Mouse (Mus musculus) forebrain, embryonic 10.5 days (tissue): Measurements from ENCODE around the gene Ints12. TPM values are rescaled to one million over a fixed set of nuclear protein-coding genes. Genes with fewer than 3 reads are reported as not detected.

Experiments used
- DNase-seq: peaks from one replicate; pipeline ENCODE4 v3.0.0-alpha.2; 2017; ENCODE audit warnings: low spot score; ENCODE audit errors: extremely low spot score
- H3K27ac ChIP-seq: fragments of 300-500 bp; sonication (generic); 2 replicates; pipeline ENCODE4 v1.5.1; 2016; ENCODE audit warnings: mild to moderate bottlenecking
- H3K27me3 ChIP-seq: fragments of 300-500 bp; sonication (generic); 2 replicates; pipeline ENCODE4 v1.6.1; 2016; ENCODE audit warnings: mild to moderate bottlenecking; ENCODE audit not compliant: poor library complexity, severe bottlenecking
- H3K36me3 ChIP-seq: fragments of 300-500 bp; sonication (generic); replicated peaks from 2 replicates; pipeline ENCODE4 v1.6.1; 2016; ENCODE audit warnings: mild to moderate bottlenecking, moderate library complexity
- H3K4me1 ChIP-seq: fragments of 300-500 bp; sonication (generic); 2 replicates; pipeline ENCODE4 v1.6.1; 2016
- H3K4me3 ChIP-seq: fragments of 300-500 bp; sonication (generic); 2 replicates; pipeline ENCODE4 v1.5.1; 2016; ENCODE audit warnings: mild to moderate bottlenecking, moderate library complexity
- H3K9me3 ChIP-seq: fragments of 300-500 bp; sonication (generic); 2 replicates; pipeline ENCODE4 v1.6.1; 2016; ENCODE audit warnings: mild to moderate bottlenecking, moderate library complexity
- WGBS: fragments of 180-500 bp; shearing (Covaris S2); methylation state at CpG from one replicate; pipeline ENCODE4 v1.1.7; 2016; 5-methylcytosine and 5-hydroxymethylcytosine counted together
- polyA plus RNA-seq: library from polyadenylated mRNA; unstranded; fragments of >200 nt; fragmentation: Nextera tagmentation; extraction: Ambion mirVana; gene quantifications from 2 replicates; pipeline ENCODE4 v1.2.1, GENCODE M21; 2016

The Ints12 gene
- polyA plus RNA-seq: 23.7 and 24.5 TPM in 2 replicates

DNA sequence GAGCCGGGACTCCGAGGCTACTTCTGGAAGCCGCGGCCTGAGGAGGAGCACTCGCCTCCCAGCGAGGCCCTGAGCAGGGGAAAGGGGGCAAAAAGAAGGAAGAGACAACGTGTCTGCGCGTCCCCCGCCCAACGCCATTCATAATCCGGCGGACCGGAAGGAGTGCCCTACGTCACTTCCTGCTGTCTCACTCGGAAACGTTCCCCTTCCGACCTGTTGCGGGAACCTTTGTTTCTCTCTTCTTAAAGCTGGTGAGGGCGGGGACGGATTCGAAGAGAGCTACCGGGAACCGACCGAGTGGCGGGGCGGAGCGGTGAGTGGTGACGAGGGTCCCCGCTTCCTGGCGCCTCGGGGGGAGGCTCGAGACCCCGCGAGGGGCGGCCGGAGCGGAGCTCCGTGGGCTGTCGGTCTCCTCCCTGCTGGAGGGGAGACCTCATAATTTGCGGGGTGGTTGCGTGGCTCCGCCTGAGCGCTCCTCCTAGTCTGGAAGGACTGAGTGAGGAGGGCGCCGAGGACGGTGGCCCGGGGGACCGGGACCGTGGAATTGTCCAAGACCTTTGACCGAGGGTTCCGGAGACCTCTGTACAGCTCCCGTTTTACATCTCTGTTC is at the start of gene Ints12, which contains the start of gene Gstcd:
Gene Ints12, plus strand, starts transcription at position 177 of the 610 bp plus-strand sequence.
Gene Gstcd, minus strand, starts transcription at position 370 of the 610 bp plus-strand sequence.
- H3K27ac ChIP-seq: peak within 1 kb of the TSS; percentile 99
- H3K4me1 ChIP-seq: peaks cover 35% of the 10 kb centered on the region
- peaks cover 9% of the 10 kb centered on the region for H3K36me3 ChIP-seq
- H3K27me3 ChIP-seq: no peaks in the 10 kb centered on the region
- peak within 1 kb of the TSS; percentile 87 for H3K4me3 ChIP-seq
- under 1% methylated on average over 53 of the region's 53 CpGs for WGBS
- peak; percentile 96 for DNase-seq
- no peaks in the 10 kb centered on the region for H3K9me3 ChIP-seq

DNA sequence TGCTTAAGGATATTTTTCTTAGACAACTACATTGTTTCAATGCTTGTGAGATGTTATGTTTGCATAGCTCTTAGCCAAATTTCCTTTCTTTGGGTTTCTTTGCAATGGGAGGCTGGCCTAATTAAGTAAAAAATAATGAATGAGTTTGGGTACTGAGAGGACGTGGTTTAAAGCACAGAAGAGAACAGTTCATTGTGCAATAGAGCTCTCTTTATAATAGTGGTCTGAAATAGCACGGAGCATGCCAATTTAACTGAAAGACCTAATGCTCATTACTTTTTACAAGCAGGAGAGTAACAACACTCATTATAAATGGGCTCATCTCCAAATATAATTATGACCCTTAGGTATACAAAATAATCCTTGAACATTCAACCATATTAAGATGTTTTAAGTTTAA is 39.6 kb upstream of the Ints12 start:
- H3K4me3 ChIP-seq: no peak overlapping the region
- H3K4me1 ChIP-seq: no peaks in the 10 kb centered on the region; the same call in 1 of the 2 replicates
- H3K36me3 ChIP-seq: peaks cover 29% of the 10 kb centered on the region
- 55% methylated on average over 2 of the region's 2 CpGs for WGBS
- no peak for DNase-seq
- no peak overlapping the region for H3K27ac ChIP-seq
- no peaks in the 10 kb centered on the region for H3K9me3 ChIP-seq
- no peaks in the 10 kb centered on the region for H3K27me3 ChIP-seq

DNA sequence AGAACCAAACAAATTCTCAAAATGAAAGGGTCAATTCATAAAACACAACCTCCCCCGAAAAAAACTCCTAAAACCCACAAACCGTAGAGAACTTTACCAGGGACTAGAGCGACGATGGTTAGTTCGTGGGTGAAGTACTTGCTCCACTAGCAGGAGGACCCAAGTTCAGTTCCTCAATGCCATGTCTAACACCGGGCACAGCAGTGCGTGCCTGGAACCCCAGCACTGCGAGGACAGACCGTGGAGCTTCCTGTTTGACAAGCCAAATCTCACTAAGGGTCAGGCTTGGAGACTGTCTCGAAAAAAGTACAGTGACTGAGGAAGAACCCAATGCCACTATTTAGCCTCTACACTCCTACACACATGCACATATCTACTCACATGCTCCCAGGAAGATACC is 16.1 kb upstream of the Ints12 start:
- H3K4me3 ChIP-seq: no peak overlapping the region
- H3K36me3 ChIP-seq: peaks cover 75% of the 10 kb centered on the region
- DNase-seq: no peak
- 0 out of 2 replicates have a peak, but pooled peaks cover 4% of the 10 kb centered on the region for H3K4me1 ChIP-seq
- no peak overlapping the region for H3K27ac ChIP-seq
- H3K9me3 ChIP-seq: no peaks in the 10 kb centered on the region
- WGBS: 94% methylated on average over 10 of the region's 10 CpGs
- H3K27me3 ChIP-seq: no peaks in the 10 kb centered on the region

DNA sequence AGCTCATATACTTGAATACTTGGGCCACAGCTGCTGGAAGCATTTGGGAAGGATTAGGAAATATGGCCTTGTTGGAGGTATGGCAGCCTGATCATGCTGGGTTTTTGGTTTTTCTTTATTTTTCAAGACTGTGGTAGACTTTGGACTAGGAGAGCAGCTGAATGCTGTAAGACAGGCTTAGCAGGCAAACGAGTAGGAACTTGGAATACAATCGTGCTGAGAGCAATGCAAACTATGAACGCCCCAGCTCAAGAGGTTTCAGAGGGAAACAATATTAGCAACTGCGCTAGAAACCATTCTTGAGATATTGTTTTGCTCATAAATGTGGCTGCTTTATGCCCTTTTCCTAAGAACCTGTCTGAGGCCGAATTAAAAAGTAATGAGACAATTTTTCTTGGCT is 8.9 kb upstream of the Ints12 start:
- H3K36me3 ChIP-seq: peaks cover 76% of the 10 kb centered on the region
- whole genome bisulfite sequencing: 91% methylated on average over 5 of the region's 5 CpGs
- no peak overlapping the region for H3K4me3 ChIP-seq
- no peaks in the 10 kb centered on the region for H3K9me3 ChIP-seq
- DNase-seq: no peak
- no peak overlapping the region for H3K27ac ChIP-seq
- no peaks in the 10 kb centered on the region for H3K4me1 ChIP-seq
- H3K27me3 ChIP-seq: no peaks in the 10 kb centered on the region

DNA sequence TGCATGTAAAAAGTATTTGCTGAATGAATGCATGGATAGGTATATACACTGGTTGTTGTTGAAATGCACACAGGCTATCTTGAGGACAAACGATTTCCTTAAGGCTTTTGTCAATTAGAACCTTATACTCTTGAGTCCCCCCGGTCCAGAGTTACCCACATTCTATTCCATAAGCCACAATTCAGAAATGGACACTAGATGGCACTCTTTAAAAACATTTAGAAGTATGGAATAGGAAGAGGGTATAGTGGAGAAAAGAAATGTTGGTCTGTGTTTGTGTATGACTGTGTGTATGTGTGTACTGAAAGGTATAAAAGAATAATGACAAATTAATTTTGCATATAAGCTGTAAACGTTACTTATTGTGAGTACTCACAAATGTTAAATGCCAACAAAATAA is 5.8 kb upstream of the Ints12 start:
- H3K4me1 ChIP-seq: peaks cover 22% of the 10 kb centered on the region
- DNase-seq: no peak
- no peak overlapping the region for H3K4me3 ChIP-seq
- WGBS: 85% methylated on average over 3 of the region's 3 CpGs
- H3K27me3 ChIP-seq: no peaks in the 10 kb centered on the region
- H3K36me3 ChIP-seq: peaks cover 45% of the 10 kb centered on the region
- no peak overlapping the region for H3K27ac ChIP-seq
- H3K9me3 ChIP-seq: no peaks in the 10 kb centered on the region

DNA sequence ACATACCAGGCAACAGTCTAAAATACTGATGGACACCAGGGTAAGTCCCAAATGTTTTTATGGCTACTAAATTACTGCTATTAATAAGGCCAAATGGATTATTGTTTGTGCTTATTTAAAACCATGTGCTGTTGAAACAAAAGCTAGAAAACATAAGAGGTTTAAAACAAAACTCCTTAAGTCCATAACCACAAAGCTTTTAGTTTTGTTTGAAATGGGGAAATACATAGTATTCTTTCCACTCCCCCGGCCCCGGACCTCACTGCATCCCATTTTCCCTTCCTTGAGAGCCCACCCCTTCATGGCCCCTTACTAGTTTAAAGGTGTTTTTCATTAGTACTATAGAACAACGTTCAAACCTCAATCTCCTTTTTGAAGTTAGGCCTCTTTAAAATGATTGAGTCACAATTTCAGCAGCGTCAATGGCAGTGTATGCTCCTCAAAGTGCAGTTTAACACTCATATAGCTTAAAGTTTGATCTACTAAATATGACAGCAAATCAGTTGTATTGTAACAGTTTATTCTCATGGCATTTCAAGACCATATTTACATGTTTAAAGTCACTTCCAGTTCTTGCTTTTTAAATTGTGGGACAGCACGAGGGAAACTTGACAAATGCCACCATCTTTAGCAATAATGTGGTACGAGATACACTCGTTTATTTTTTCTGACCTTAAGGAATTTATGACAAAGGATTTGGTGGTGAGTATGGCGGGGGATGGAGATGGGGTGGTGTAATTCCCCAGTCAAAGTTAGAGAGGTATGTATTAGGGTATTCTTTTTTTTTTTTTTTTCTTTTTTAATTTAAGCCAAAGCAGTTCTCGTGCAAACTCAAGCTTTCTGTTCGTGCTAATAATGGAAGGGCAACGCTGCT is 1.2 kb upstream of the Ints12 start:
- 16% methylated on average over 11 of the region's 11 CpGs for WGBS
- H3K4me3 ChIP-seq: peak overlapping the region; percentile 87
- 0 out of 2 replicates have a peak, but pooled peaks cover 2% of the 10 kb centered on the region for H3K36me3 ChIP-seq
- H3K27me3 ChIP-seq: no peaks in the 10 kb centered on the region
- H3K9me3 ChIP-seq: no peaks in the 10 kb centered on the region
- no peak for DNase-seq
- H3K27ac ChIP-seq: peak overlapping the region; percentile 99
- H3K4me1 ChIP-seq: peaks cover 35% of the 10 kb centered on the region

DNA sequence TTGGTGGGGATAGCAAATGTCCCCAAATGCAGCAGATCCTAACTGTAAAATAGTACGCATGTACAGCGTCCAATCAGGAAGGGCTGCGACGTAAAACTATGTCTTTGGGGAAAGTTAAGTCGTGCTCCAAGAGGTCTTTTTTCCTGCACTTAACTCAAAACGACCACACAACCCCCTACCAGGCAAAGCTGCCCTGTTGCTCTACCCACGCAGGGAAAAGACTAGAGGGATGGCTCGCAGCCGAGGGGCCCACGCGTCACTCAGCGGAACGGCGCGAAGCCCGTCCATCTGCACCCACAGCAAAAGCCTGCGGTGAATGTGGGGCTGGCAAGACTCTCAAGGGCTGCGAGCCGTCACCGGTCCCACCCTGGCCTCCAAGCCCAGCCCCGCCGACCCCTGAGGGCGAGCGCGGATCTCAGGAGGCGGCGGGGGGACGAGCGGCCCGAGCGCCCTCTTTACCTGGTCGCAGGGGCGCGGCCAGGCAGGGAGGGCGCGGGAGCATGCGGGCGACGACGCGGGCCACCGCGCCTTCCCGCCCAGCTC is 448 bp upstream of the Ints12 start:
- DNase-seq: no peak
- H3K27ac ChIP-seq: peak overlapping the region; percentile 99
- no peaks in the 10 kb centered on the region for H3K9me3 ChIP-seq
- peak overlapping the region; percentile 87 for H3K4me3 ChIP-seq
- peaks cover 7% of the 10 kb centered on the region; the same call in 1 of the 2 replicates for H3K36me3 ChIP-seq
- WGBS: 0% methylated on average over 42 of the region's 44 CpGs
- no peaks in the 10 kb centered on the region for H3K27me3 ChIP-seq
- peaks cover 35% of the 10 kb centered on the region for H3K4me1 ChIP-seq

DNA sequence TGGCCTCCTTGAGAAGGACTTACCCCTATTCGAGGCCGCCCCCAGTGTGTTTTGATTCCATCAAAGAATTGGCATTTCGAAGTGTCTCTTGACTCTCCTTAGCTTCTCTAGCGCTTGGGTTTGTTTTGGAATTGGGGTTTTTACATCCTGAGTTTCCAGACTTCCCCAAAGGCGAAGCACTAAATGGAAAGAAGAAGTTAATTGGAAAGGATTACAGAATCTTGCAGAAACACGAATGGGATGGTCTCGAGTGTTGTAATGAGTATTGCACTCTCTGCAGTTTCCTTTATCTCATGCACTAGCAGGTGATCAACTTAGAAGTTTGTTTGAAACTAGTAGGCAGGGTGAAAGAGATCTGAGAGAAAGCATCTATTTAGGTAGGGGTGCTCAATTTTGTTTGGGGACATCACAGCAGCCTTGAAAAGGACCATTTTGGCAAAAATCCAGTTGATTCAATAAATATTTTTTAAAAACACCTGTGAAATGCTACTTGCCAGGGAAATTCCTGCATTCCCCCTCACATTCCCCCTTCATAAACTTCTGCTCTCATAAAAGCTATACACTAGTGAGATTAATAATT is 724 bp downstream of the Ints12 start:
- DNase-seq: no peak
- H3K27ac ChIP-seq: peak overlapping the region; percentile 99
- H3K4me1 ChIP-seq: peaks cover 35% of the 10 kb centered on the region
- no peaks in the 10 kb centered on the region for H3K27me3 ChIP-seq
- H3K9me3 ChIP-seq: no peaks in the 10 kb centered on the region
- WGBS: under 1% methylated on average over 7 of the region's 7 CpGs
- H3K4me3 ChIP-seq: peak overlapping the region; percentile 87
- peaks cover 15% of the 10 kb centered on the region for H3K36me3 ChIP-seq

DNA sequence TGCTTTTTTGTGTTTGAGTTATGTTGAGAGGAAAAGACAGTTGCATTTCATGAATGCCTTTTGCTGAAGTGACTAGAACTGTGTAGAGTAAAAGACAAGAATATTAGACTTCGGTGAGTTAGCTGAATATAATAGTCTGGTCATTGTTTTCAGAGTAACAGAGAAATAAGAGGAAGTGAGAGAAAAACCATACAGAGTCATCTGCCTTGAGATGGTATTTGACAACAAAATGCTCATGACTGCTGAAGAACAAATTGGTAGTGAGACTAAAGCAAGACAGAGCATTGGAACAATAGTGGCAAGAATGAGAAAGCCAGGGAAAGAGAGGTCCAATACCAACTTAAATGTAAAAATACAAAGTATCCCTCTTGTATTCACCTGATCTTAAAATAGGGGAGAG is 1.3 kb downstream of the Ints12 start:
- H3K9me3 ChIP-seq: no peaks in the 10 kb centered on the region
- 92% methylated on average over 1 of the region's 1 CpGs for WGBS
- H3K36me3 ChIP-seq: peaks cover 18% of the 10 kb centered on the region
- no peak for DNase-seq
- H3K4me1 ChIP-seq: peaks cover 35% of the 10 kb centered on the region
- H3K27me3 ChIP-seq: no peaks in the 10 kb centered on the region
- H3K27ac ChIP-seq: no peak overlapping the region
- peak overlapping the region; percentile 87 for H3K4me3 ChIP-seq

DNA sequence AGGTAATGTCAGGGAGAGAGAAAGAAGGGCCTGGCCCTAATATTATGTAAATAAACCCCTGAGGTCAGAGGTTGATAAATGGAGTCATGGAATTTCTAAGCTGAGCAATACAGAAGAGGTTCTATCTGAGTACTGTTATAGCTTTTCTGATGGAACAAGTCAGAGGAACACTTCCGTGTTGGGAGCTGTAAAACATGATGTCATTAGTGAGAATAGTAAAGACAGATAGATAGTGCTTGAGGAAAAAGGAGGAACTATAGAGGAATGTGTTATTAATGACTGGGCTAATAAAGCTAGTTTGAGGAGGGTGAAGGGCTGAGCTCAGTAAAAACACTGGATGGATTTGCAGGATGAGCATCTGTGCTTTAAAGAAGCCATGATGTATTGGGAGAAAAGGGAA is 2.7 kb downstream of the Ints12 start:
- Histone ChIP-seq H3K27ac (no peak overlapping the region), H3K36me3 (peaks cover 32% of the 10 kb centered on the region), H3K9me3 (no peaks in the 10 kb centered on the region), H3K4me3 (no peak overlapping the region), H3K4me1 (peaks cover 27% of the 10 kb centered on the region), H3K27me3 (no peaks in the 10 kb centered on the region)
- WGBS: 88% methylated on average over 1 of the region's 1 CpGs
- no peak for DNase-seq

DNA sequence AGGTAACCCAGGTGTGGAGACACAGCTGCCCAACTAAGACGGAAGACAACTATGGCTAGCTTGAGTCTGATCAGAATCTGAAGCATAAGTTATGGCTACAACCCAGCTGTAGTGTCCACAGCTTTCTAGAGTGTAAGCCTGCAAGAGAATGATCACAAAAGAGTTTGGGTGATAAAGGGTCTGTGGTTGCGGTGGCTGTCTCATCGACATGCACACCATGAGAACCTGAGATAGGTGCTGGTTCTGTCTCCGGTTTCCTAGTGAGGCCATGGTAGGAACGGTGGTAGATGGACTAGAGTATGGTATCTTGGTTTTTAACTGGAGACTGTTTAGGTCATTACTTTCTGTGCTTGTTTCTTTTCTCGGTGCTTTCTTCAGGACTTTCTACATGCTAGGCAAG is 6.3 kb downstream of the Ints12 start:
- 97% methylated on average over 6 of the region's 6 CpGs for WGBS
- H3K27me3 ChIP-seq: no peaks in the 10 kb centered on the region
- H3K9me3 ChIP-seq: no peaks in the 10 kb centered on the region
- H3K27ac ChIP-seq: no peak overlapping the region
- no peak overlapping the region for H3K4me3 ChIP-seq
- no peak for DNase-seq
- peaks cover 7% of the 10 kb centered on the region for H3K4me1 ChIP-seq
- peaks cover 66% of the 10 kb centered on the region for H3K36me3 ChIP-seq

DNA sequence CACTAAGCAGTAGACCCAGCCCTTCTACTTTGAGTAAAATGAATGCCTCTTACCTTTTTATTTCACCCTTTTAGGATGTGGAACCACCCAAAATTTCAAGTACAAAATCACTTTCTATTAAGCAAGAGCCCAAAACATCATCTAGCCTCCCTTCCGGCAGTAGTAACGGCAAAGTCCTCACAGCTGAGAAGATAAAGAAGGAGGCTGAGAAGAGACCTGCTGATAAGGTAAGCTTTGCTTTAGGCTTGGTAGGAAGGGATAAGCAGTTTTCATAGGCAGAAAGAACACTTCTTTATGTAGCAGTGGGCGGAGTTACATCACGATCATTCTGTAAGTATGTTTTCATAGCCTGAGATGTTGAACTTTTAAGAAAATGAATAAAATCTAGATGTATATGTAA is 6.7 kb downstream of the Ints12 start:
- no peaks in the 10 kb centered on the region for H3K27me3 ChIP-seq
- H3K36me3 ChIP-seq: peaks cover 68% of the 10 kb centered on the region
- peaks cover 3% of the 10 kb centered on the region; the same call in 1 of the 2 replicates for H3K4me1 ChIP-seq
- H3K9me3 ChIP-seq: no peaks in the 10 kb centered on the region
- H3K4me3 ChIP-seq: no peak overlapping the region
- H3K27ac ChIP-seq: no peak overlapping the region
- no peak for DNase-seq
- 95% methylated on average over 4 of the region's 4 CpGs for WGBS
